Mouse (Mus musculus) ES-E14 (cell line): ENCODE measurements at regions not wholly inside any gene's neighbourhood (a gene's known extent, or its start where the extent isn't known, plus 50 kb on each side); places are given as distances from the start of the nearest gene placed in this dataset.

Experiments
- DNase-seq: peaks from one replicate; pipeline ENCODE4 v3.0.0-alpha.2; 2013; ENCODE audit warnings: low read depth, low spot score
- H3K27ac ChIP-seq: 2 replicates; pipeline ENCODE4 v1.5.1; 2012; ENCODE audit warnings: low read depth, mild to moderate bottlenecking, low read length, moderate library complexity, mixed read lengths; ENCODE audit not compliant: poor library complexity, insufficient read depth, severe bottlenecking
- H3K36me3 ChIP-seq: 2 replicates; pipeline ENCODE4 v1.6.1; 2012; ENCODE audit warnings: mild to moderate bottlenecking, low read length, moderate library complexity, mixed read lengths; ENCODE audit not compliant: control insufficient read depth, poor library complexity, insufficient read depth, severe bottlenecking
- H3K4me1 ChIP-seq, 2 experiments: fragments of 150-350 bp in 1 of 2; sonication (generic) in 1 of 2; 2 replicates each; pipeline ENCODE4 v1.6.1; 2012; ENCODE audit warnings: low read length in 2 of 2, mild to moderate bottlenecking in 1 of 2, mixed read lengths in 1 of 2; ENCODE audit not compliant: control insufficient read depth in 2 of 2, insufficient read depth in 2 of 2, poor library complexity in 1 of 2
- H3K4me3 ChIP-seq, 2 experiments: fragments of 150-350 bp in 1 of 2; sonication (generic) in 1 of 2; 2 replicates each; pipeline ENCODE4 v1.5.1; 2012; ENCODE audit warnings: low read length in 2 of 2, low read depth in 1 of 2, mild to moderate bottlenecking in 1 of 2, mixed read lengths in 1 of 2; ENCODE audit not compliant: insufficient read depth in 1 of 2, poor library complexity in 1 of 2, severe bottlenecking in 1 of 2
- H3K9ac ChIP-seq: 2 replicates; pipeline ENCODE4 v1.6.1; 2012; ENCODE audit warnings: low read depth, mild to moderate bottlenecking, low read length, mixed read lengths; ENCODE audit not compliant: poor library complexity, insufficient read depth, severe bottlenecking
- H3K9me3 ChIP-seq: fragments of 150-350 bp; sonication (generic); 2 replicates; pipeline ENCODE4 v1.6.1; 2012; ENCODE audit warnings: low read depth, mild to moderate bottlenecking, low read length; ENCODE audit not compliant: control insufficient read depth, insufficient read depth
- CHD2 ChIP-seq: IDR thresholded peaks from 2 replicates; pipeline ENCODE4 v1.6.1; 2014; ENCODE audit warnings: mild to moderate bottlenecking, low read depth, low read length, inconsistent platforms
- HCFC1 ChIP-seq: IDR thresholded peaks from 2 replicates; pipeline ENCODE4 v1.6.1; 2012; ENCODE audit warnings: low read length, inconsistent platforms, borderline replicate concordance; ENCODE audit not compliant: insufficient read depth
- MAFK ChIP-seq: IDR thresholded peaks from 2 replicates; pipeline ENCODE4 v1.6.1; 2014; ENCODE audit warnings: mild to moderate bottlenecking, low read depth, low read length, inconsistent platforms; ENCODE audit not compliant: insufficient read depth
- ZC3H11A ChIP-seq: IDR thresholded peaks from 2 replicates; pipeline ENCODE4 v1.6.1; 2012; ENCODE audit warnings: low read depth, mild to moderate bottlenecking, inconsistent platforms, low read length, borderline replicate concordance
- ZNF384 ChIP-seq: IDR thresholded peaks from 2 replicates; pipeline ENCODE4 v1.6.1; 2012; ENCODE audit warnings: low read depth, low read length, inconsistent platforms
- in situ Hi-C, 2 experiments: fragments of 600-800 bp; cut with MboI; formaldehyde crosslinking; loops; one replicate each; pipeline ENCODE4 v1.15.1; 2025; ENCODE audit warnings: low sequenced_read_pairs in 2 of 2, inconsistent platforms in 1 of 2; ENCODE audit not compliant: unreplicated experiment in 2 of 2

GRCm38 (mm10) chr11:17502052-17502451 lies 244.7 kb downstream of the C1d start:
- no peaks in the 10 kb centered on the region for H3K4me1 ChIP-seq
- no peaks in the 10 kb centered on the region for H3K9me3 ChIP-seq
- no peak for DNase-seq
- H3K27ac ChIP-seq, result no peak overlapping the region
- no peak overlapping the region for H3K9ac ChIP-seq
- in situ Hi-C loops, result no loop called here
- H3K4me3 ChIP-seq, result no peak overlapping the region
- H3K36me3 ChIP-seq, result no peaks in the 10 kb centered on the region
- TF ChIP-seq ZNF384, result no peak
- no peak for TF ChIP-seq ZC3H11A
- no peak for TF ChIP-seq CHD2
- no peak for TF ChIP-seq HCFC1
- no peak for TF ChIP-seq MAFK

GRCm38 (mm10) chr11:17522220-17522919 lies 265.0 kb downstream of the C1d start:
- TF ChIP-seq HCFC1 (no peak), ZNF384 (no peak), MAFK (no peak), CHD2 (no peak), ZC3H11A (no peak)
- no peak for DNase-seq
- Histone ChIP-seq H3K4me3 (no peak overlapping the region), H3K4me1 (peaks cover 0 to 8% of the 10 kb centered on the region in 2 experiments; a peak in 2 of 4 replicates), H3K27ac (no peak overlapping the region), H3K9me3 (no peaks in the 10 kb centered on the region), H3K36me3 (no peaks in the 10 kb centered on the region), H3K9ac (no peak overlapping the region)
- in situ Hi-C loops, result no loop called here

GRCm38 (mm10) chr11:17523329-17523728 lies 265.9 kb downstream of the C1d start:
- H3K36me3 ChIP-seq, result no peaks in the 10 kb centered on the region
- no peak for DNase-seq
- H3K27ac ChIP-seq, result no peak overlapping the region
- no peak for TF ChIP-seq ZC3H11A
- no peak for TF ChIP-seq MAFK
- no peak for TF ChIP-seq CHD2
- TF ChIP-seq HCFC1, result no peak
- no peak for TF ChIP-seq ZNF384
- in situ Hi-C loops, result no loop called here
- H3K4me3 ChIP-seq, result no peak overlapping the region
- peaks cover 0 to 8% of the 10 kb centered on the region in 2 experiments; a peak in 2 of 4 replicates for H3K4me1 ChIP-seq
- H3K9me3 ChIP-seq, result no peaks in the 10 kb centered on the region
- no peak overlapping the region for H3K9ac ChIP-seq

GRCm38 (mm10) chr11:17524985-17525775 lies 267.8 kb downstream of the C1d start:
- no peak overlapping the region for H3K4me3 ChIP-seq
- in situ Hi-C loops, result no loop called here
- no peaks in the 10 kb centered on the region for H3K36me3 ChIP-seq
- H3K9me3 ChIP-seq, result no peaks in the 10 kb centered on the region
- no peak for TF ChIP-seq ZC3H11A
- TF ChIP-seq MAFK, result no peak
- no peak for TF ChIP-seq ZNF384
- no peak for DNase-seq
- no peak overlapping the region for H3K27ac ChIP-seq
- H3K9ac ChIP-seq, result no peak overlapping the region
- peaks cover 0 to 8% of the 10 kb centered on the region in 2 experiments; a peak in 2 of 4 replicates for H3K4me1 ChIP-seq
